Mouse (Mus musculus) layer of hippocampus, adult 18-20 months (tissue): ENCODE data around the gene Ttbk2. TPM values are rescaled to one million over a fixed set of nuclear protein-coding genes. Genes with fewer than 3 reads are reported as not detected.

ENCODE experiments used
- total RNA-seq, 2 experiments: library from RNA; stranded (reverse); gene quantifications; 2 replicates each; pipeline ENCODE4 v1.2.3; 2021

Ttbk2 gene
- total RNA-seq, 2 experiments from 2014 or later, result 71.5 to 73.2 TPM

Other genes starting within 250 kb of the Ttbk2 start
- gene Haus2, start 241.2 kb downstream of the Ttbk2 start, total RNA-seq, result 10 to 100 TPM; 12.1 to 12.2 TPM
- gene Lrrc57, start 241.1 kb downstream of the Ttbk2 start, total RNA-seq, result 10 to 100 TPM; 30.9 to 32.2 TPM
- gene Stard9, start 221.5 kb downstream of the Ttbk2 start, total RNA-seq, result 1 to 10 TPM; 7.5 to 8.2 TPM
- 10 to 100 TPM; 23.5 to 24.8 TPM for gene Cdan1, start 476 bp downstream of the Ttbk2 start, total RNA-seq
- 10 to 100 TPM; 40.2 to 44.3 TPM for gene Ubr1, start 120.1 kb upstream of the Ttbk2 start, total RNA-seq
- 10 to 100 TPM; 22.0 to 23.1 TPM for gene Tmem62, start 126.4 kb upstream of the Ttbk2 start, total RNA-seq
- 10 to 100 TPM; 57.6 to 64.0 TPM for gene Ccndbp1, start 157.8 kb upstream of the Ttbk2 start, total RNA-seq
- gene Epb42, start 186.5 kb upstream of the Ttbk2 start, total RNA-seq, result not detected
- gene Tgm5, start 235.2 kb upstream of the Ttbk2 start, total RNA-seq, result not detected